In the genomic region with DNA sequence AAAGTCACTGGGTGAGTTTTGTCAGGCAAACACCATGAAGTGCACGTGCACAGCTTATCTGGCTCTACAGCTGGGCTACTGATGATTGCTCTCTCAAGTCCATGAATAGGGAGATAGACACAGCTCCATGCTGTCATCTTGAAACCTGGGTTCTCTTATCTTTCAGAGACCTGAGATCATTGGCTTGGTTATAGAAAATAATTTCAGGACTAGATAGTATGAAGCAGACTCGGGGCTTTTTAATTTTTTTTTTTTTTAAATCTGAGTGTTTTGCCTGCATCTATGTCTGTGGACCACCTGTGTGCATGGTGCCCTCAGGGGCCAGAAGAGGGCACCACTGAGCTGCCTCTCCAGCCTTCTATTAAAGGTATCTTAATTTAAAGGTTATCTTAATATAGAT, we compare ENCODE assay signal across 8 mouse cellular contexts. TPM values are rescaled to one million over a fixed set of nuclear protein-coding genes. Genes with fewer than 3 reads are reported as not detected.
DNase-seq lines count a peak whose midpoint lies in the region; ATAC-seq and TF ChIP-seq lines count a peak whose summit lies in the region.

No protein-coding gene starts in this region.

- WGBS in cerebellum, adult 2 months: 35% methylated on average over 2 of the region's 2 CpGs

- H3K4me3 ChIP-seq in cerebellum, adult 2 months (replicated peaks; ENCODE audit: insufficient read depth, low read depth, low read length): no peak overlapping the region
- H3K4me3 ChIP-seq in left cerebral cortex, adult 2 months: no peak overlapping the region

- peak; percentile 54 for ATAC-seq in common myeloid progenitor, adult 5-6 weeks (replicated peaks; ENCODE audit: low read depth, poor library complexity, severe bottlenecking)
- ATAC-seq in megakaryocyte, adult 5-6 weeks (ENCODE audit: poor library complexity, severe bottlenecking): peak; percentile 43; the same call in 1 of the 2 replicates

- DNase-seq in cerebellum, adult 2 months: peak in 1 of 2 experiments; percentile 15
- no peak for DNase-seq in cerebellum, adult 11-12 months
- DNase-seq in left cerebral cortex, adult 2 months (ENCODE audit: extremely low spot score in 1 of 2, low spot score in 2 of 2): no peak
- DNase-seq in left cerebral cortex, adult 8-10 months (ENCODE audit: low spot score in 2 of 2): no peak
- no peak for DNase-seq in gastrocnemius, postnatal 14 days
- DNase-seq in layer of hippocampus, postnatal 36 days: no peak

- intact Hi-C loops in left cerebral cortex, adult 2 months (cut with DNase I): no loop called here
- intact Hi-C loops in gastrocnemius, postnatal 14 days (cut with DNase I; ENCODE audit: low total_unique reads): loop anchor here (5.0 kb wide), 1 partner anchor 85 kb away; no protein-coding TSS in a partner anchor

- H3K4me1 ChIP-seq in cerebellum, adult 2 months (ENCODE audit: control insufficient read depth, insufficient read depth, low read length): no peaks in the 10 kb centered on the region

- peak; percentile 49 for TF ChIP-seq CTCF in cerebellum, adult 2 months (IDR thresholded peaks at IDR 0.05; ENCODE audit: borderline replicate concordance, insufficient read depth, low read depth, low read length)
- TF ChIP-seq CTCF in left cerebral cortex, adult 2 months (IDR thresholded peaks at IDR 0.05): peak; percentile 68

- H3K27ac ChIP-seq in cerebellum, adult 2 months (ENCODE audit: insufficient read depth, low read length): no peak overlapping the region
- H3K27ac ChIP-seq in left cerebral cortex, adult 2 months: no peak overlapping the region

- H3K27me3 ChIP-seq in cerebellum, adult 2 months (ENCODE audit: control insufficient read depth, insufficient read depth, low read length): no peaks in the 10 kb centered on the region

- TF ChIP-seq POLR2A in cerebellum, adult 2 months (IDR thresholded peaks at IDR 0.05; ENCODE audit: borderline replicate concordance, insufficient read depth, low read length): no peak

RNA-seq across cellular contexts. Expression of a gene that starts 23.9 kb away (rescaled TPM):
- 63.3 and 67.1 TPM in 2 replicates for polyA plus RNA-seq in cerebellum, adult 2 months (2012; rRNA removed)
- total RNA-seq in left cerebral cortex, adult 2 months (2021): 10 to 100 TPM; 60.1 to 61.1 TPM
- total RNA-seq in left cerebral cortex, adult 8-10 months (2022): 10 to 100 TPM; 46.9 to 61.5 (median 53.0) TPM
- total RNA-seq in common myeloid progenitor, adult 5-6 weeks (2017): 222 and 341 TPM in 2 replicates
- 59.4 and 72.9 TPM in 2 replicates for total RNA-seq in megakaryocyte, adult 5-6 weeks (2015)
- 177 and 179 TPM in 2 replicates for total RNA-seq in megakaryocyte, adult 5-6 weeks (2017)
- 10 to 100 TPM; 35.8 to 45.7 TPM for total RNA-seq in gastrocnemius, postnatal 14 days (2021)
- total RNA-seq in layer of hippocampus, postnatal 36 days (2021): 10 to 100 TPM; 56.6 to 60.4 TPM

RNA-seq across cellular contexts. Expression of a gene that starts 36.9 kb away (rescaled TPM):
- polyA plus RNA-seq in cerebellum, adult 2 months (2012; rRNA removed): 37.8 and 39.9 TPM in 2 replicates
- total RNA-seq in left cerebral cortex, adult 2 months (2021): 10 to 100 TPM; 31.1 to 32.0 TPM
- 10 to 100 TPM; 30.4 to 38.4 (median 34.0) TPM for total RNA-seq in left cerebral cortex, adult 8-10 months (2022)
- total RNA-seq in common myeloid progenitor, adult 5-6 weeks (2017): not detected in 2 replicates
- not detected in 2 replicates for total RNA-seq in megakaryocyte, adult 5-6 weeks (2015)
- total RNA-seq in megakaryocyte, adult 5-6 weeks (2017): not detected in 2 replicates
- total RNA-seq in gastrocnemius, postnatal 14 days (2021): 10 to 100 TPM in 1 of 2 experiments, 1 to 10 TPM in 1; 8.9 to 11.4 TPM
- total RNA-seq in layer of hippocampus, postnatal 36 days (2021): 10 to 100 TPM; 23.5 to 23.9 TPM

RNA-seq across cellular contexts. Expression of a gene that starts 52.1 kb away (rescaled TPM):
- polyA plus RNA-seq in cerebellum, adult 2 months (2012; rRNA removed): 0.11 and 0.30 TPM in 2 replicates
- total RNA-seq in left cerebral cortex, adult 2 months (2021): not detected
- total RNA-seq in left cerebral cortex, adult 8-10 months (2022): under 1 TPM in 2 of 4 experiments, not detected in 2; 0.16 to 0.23 TPM
- not detected in 2 replicates for total RNA-seq in common myeloid progenitor, adult 5-6 weeks (2017)
- total RNA-seq in megakaryocyte, adult 5-6 weeks (2015): 0.39 and 0.45 TPM in 2 replicates
- 0.18 TPM in 1 of 2 replicates, not detected in the other for total RNA-seq in megakaryocyte, adult 5-6 weeks (2017)
- total RNA-seq in gastrocnemius, postnatal 14 days (2021): under 1 TPM; 0.10 to 0.11 TPM
- not detected for total RNA-seq in layer of hippocampus, postnatal 36 days (2021)
